Mouse (Mus musculus): Measurements from ENCODE around the gene Map3k11. TPM values are rescaled to one million over a fixed set of nuclear protein-coding genes. Genes with fewer than 3 reads are reported as not detected.

The Map3k11 gene
- polyA plus RNA-seq, 1 experiment from 2014 or later = 18.2 TPM

DNA sequence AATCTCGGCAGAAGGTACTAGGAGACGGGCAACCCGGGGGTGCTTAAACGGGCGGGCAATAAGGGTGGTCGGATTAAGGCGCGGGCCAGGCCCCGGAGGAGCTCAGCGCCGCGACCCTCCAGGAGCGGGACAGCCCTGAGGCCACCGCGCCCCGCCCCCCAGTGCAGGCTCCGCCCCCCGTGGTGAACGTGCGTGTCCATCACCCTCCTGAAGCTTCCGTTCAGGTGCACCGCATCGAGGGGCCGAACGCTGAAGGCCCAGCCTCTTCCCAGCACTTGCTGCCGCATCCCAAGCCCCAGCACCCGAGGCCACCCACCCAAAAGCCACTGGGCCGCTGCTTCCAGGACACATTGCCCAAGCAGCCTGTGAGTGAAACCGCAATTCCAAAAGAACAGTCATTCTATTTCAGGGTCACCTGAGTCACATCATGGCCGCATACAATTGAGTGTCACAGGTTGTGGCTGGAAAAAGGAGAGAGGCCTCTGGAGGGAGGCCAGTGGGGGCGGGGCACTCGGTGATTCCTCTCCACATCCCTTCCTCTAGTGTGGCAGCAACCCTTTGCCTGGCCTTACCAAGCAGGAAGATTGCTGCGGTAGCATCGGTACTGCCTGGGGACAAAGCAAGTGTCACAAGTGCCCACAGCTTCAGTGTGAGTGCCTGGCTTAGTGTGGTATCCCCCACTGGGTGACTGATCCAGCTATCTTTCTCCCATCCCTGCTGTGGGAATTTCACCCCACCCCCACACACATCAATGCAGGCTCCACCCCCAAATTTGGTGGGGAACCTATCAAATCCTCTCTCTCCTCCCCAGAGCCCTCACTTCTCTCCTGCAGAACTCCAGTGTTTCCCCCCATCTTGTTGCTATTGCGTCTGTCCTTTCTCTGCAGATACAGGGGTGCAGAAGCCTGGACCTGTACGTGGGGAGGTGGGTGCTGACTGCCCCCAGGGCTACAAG lies 57.5 kb downstream of the Map3k11 start:
- peak overlapping the region; percentile 33 for H3K4me3 ChIP-seq
- peak overlapping the region; percentile 66 for H3K4me2 ChIP-seq (replicated peaks)
- peaks cover 72% of the 10 kb centered on the region for H3K27me3 ChIP-seq
- peaks cover 54% of the 10 kb centered on the region for H3K4me1 ChIP-seq
- H3K9me3 ChIP-seq = no peaks in the 10 kb centered on the region
- H3K27ac ChIP-seq = no peak overlapping the region
- H3K36me3 ChIP-seq = peaks cover 39% of the 10 kb centered on the region
- WGBS = 6% methylated on average over 36 of the region's 36 CpGs
- H3K9ac ChIP-seq = peak overlapping the region; percentile 65
- no peak for ATAC-seq (ENCODE audit: low FRiP score, low read depth)

DNA sequence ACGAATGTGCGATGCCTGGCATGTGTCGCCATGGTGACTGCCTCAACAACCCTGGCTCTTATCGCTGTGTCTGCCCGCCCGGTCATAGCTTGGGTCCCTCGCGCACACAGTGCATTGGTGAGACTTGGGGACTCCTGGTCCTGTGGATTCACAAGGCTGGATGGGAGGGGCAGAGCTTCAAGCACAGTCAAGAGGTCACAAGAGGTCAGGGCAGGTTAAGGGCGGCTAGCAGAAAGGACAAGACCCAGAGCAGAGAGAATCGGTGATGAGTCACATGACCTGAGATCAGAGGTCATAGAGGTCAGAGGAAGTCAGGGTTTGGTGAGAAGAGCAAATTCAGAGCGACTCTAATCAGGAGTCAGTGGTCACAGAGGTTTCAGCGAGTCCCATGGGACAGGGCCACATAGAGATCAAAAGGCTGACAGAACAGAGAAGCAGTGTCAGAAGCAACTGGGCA lies 58.4 kb downstream of the Map3k11 start:
- Histone ChIP-seq H3K27ac (no peak overlapping the region), H3K36me3 (peaks cover 48% of the 10 kb centered on the region), H3K4me2 (replicated peaks) (no peak overlapping the region), H3K9me3 (no peaks in the 10 kb centered on the region), H3K9ac (no peak overlapping the region), H3K4me1 (peaks cover 58% of the 10 kb centered on the region), H3K27me3 (peaks cover 81% of the 10 kb centered on the region), H3K4me3 (no peak overlapping the region)
- ATAC-seq (ENCODE audit: low FRiP score, low read depth) = no peak
- 37% methylated on average over 12 of the region's 12 CpGs for WGBS

DNA sequence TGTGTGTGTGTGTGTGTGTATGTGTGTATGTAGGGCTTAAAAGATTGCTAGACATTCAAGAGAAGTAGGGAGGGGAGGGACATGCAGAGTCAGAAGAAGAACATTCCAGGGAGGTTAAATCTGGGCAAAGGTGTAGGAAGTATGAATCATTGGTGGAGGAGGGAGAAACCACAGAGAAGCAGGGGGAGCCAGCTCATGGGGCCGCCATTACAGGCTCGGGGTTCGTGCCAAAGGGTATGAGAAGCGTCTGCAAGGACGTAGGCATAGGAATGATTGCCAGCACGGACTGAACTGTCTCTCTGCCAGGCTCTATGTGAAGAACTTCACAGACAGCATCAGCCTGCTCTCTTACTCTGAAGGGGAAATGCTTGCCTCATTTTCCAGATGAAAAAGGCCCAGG lies 60.9 kb downstream of the Map3k11 start:
- Histone ChIP-seq H3K27me3 (peaks cover 96% of the 10 kb centered on the region), H3K4me3 (no peak overlapping the region), H3K9me3 (no peaks in the 10 kb centered on the region), H3K27ac (no peak overlapping the region), H3K4me1 (peaks cover 36% of the 10 kb centered on the region), H3K36me3 (peaks cover 68% of the 10 kb centered on the region), H3K9ac (no peak overlapping the region), H3K4me2 (replicated peaks) (no peak overlapping the region)
- ATAC-seq (ENCODE audit: low FRiP score, low read depth) = no peak
- WGBS = 84% methylated on average over 6 of the region's 6 CpGs

DNA sequence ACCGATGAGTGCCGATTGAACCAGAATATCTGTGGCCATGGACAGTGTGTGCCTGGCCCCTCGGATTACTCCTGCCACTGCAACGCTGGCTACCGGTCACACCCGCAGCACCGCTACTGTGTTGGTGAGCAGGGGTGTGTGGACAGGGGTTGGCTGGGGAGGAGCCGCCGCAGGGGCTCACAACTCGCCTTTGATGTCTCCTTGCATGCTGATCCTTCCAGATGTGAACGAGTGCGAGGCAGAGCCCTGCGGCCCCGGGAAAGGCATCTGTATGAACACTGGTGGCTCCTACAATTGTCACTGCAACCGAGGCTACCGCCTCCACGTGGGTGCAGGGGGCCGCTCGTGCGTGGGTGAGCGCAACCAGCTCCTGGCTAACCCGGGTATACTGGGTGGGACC lies 62.4 kb downstream of the Map3k11 start:
- Histone ChIP-seq H3K9me3 (no peaks in the 10 kb centered on the region), H3K27ac (no peak overlapping the region), H3K4me1 (peaks cover 21% of the 10 kb centered on the region), H3K36me3 (peaks cover 81% of the 10 kb centered on the region), H3K9ac (0 out of 2 replicates have a peak overlapping the region, but pooled peaks have one; percentile 53), H3K4me2 (replicated peaks) (peak overlapping the region; percentile 39), H3K27me3 (peaks cover 96% of the 10 kb centered on the region), H3K4me3 (no peak overlapping the region)
- no peak for ATAC-seq (ENCODE audit: low FRiP score, low read depth)
- 6% methylated on average over 22 of the region's 22 CpGs for WGBS

DNA sequence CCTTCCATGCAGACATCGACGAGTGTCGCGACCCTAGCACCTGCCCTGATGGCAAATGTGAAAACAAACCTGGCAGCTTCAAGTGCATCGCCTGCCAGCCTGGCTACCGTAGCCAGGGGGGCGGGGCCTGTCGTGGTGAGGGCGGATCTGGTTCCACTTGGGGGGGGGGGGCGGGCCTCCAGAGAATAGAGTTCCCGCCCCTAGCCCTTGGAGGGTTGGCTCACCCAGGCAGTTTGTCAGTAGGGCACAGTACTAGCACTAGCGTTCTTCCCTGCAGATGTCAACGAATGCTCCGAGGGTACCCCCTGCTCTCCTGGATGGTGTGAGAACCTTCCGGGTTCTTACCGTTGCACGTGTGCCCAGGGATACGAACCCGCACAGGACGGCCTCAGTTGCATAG lies 63.2 kb downstream of the Map3k11 start:
- peak overlapping the region; percentile 39 for H3K4me2 ChIP-seq (replicated peaks)
- H3K27me3 ChIP-seq = peaks cover 96% of the 10 kb centered on the region
- H3K9me3 ChIP-seq = no peaks in the 10 kb centered on the region

More for the DNA sequence above, 63.2 kb downstream of the Map3k11 start:
- Histone ChIP-seq H3K27ac (no peak overlapping the region), H3K36me3 (peaks cover 85% of the 10 kb centered on the region), H3K9ac (no peak overlapping the region), H3K4me3 (no peak overlapping the region), H3K4me1 (peaks cover 21% of the 10 kb centered on the region)
- WGBS = 8% methylated on average over 19 of the region's 20 CpGs
- ATAC-seq (ENCODE audit: low FRiP score, low read depth) = peak; percentile 12; the same call in 1 of the 2 replicates

Small RNAs within 50 kb of the gene (microRNA-seq; reads per million reads assigned to microRNA genes)
- not detected for gene Mir6987

Other genes starting within 250 kb of the Map3k11 start
- gene Fosl1, start 241.2 kb upstream of the Map3k11 start, polyA plus RNA-seq (2015; fragmentation: Nextera tagmentation; extraction: Ambion mirVana) = not detected in 2 replicates
- gene Ccdc85b, start 230.8 kb upstream of the Map3k11 start, polyA plus RNA-seq (2015; fragmentation: Nextera tagmentation; extraction: Ambion mirVana) = 6.2 and 7.0 TPM in 2 replicates
- gene Fibp, start 228.1 kb upstream of the Map3k11 start, polyA plus RNA-seq (2015; fragmentation: Nextera tagmentation; extraction: Ambion mirVana) = 129 and 131 TPM in 2 replicates
- gene Ctsw, start 220.2 kb upstream of the Map3k11 start, polyA plus RNA-seq (2015; fragmentation: Nextera tagmentation; extraction: Ambion mirVana) = 1.7 and 2.3 TPM in 2 replicates
- gene Efemp2, start 214.8 kb upstream of the Map3k11 start, polyA plus RNA-seq (2015; fragmentation: Nextera tagmentation; extraction: Ambion mirVana) = 209 and 216 TPM in 2 replicates
- gene Mus81, start 200.3 kb upstream of the Map3k11 start, polyA plus RNA-seq (2015; fragmentation: Nextera tagmentation; extraction: Ambion mirVana) = 40.5 and 42.8 TPM in 2 replicates
- gene Cfl1, start 198.3 kb upstream of the Map3k11 start, polyA plus RNA-seq (2015; fragmentation: Nextera tagmentation; extraction: Ambion mirVana) = 2,537 and 2,628 TPM in 2 replicates
- gene 1700020D05Rik, start 185.0 kb upstream of the Map3k11 start, polyA plus RNA-seq (2015; fragmentation: Nextera tagmentation; extraction: Ambion mirVana) = not detected in 2 replicates
- 12.1 and 13.4 TPM in 2 replicates for gene Snx32, start 178.2 kb upstream of the Map3k11 start, polyA plus RNA-seq (2015; fragmentation: Nextera tagmentation; extraction: Ambion mirVana)
- gene Ovol1, start 128.1 kb upstream of the Map3k11 start, polyA plus RNA-seq (2015; fragmentation: Nextera tagmentation; extraction: Ambion mirVana) = 1.7 and 3.0 TPM in 2 replicates
- 2.3 and 2.7 TPM in 2 replicates for gene Ap5b1, start 120.7 kb upstream of the Map3k11 start, polyA plus RNA-seq (2015; fragmentation: Nextera tagmentation; extraction: Ambion mirVana)
- 143 and 144 TPM in 2 replicates for gene Rnaseh2c, start 86.9 kb upstream of the Map3k11 start, polyA plus RNA-seq (2015; fragmentation: Nextera tagmentation; extraction: Ambion mirVana)
- gene Kat5, start 78.5 kb upstream of the Map3k11 start, polyA plus RNA-seq (2015; fragmentation: Nextera tagmentation; extraction: Ambion mirVana) = 61.5 and 62.7 TPM in 2 replicates
- 47.6 and 48.5 TPM in 2 replicates for gene Rela, start 51.3 kb upstream of the Map3k11 start, polyA plus RNA-seq (2015; fragmentation: Nextera tagmentation; extraction: Ambion mirVana)
- gene Sipa1, start 25.0 kb upstream of the Map3k11 start, polyA plus RNA-seq (2015; fragmentation: Nextera tagmentation; extraction: Ambion mirVana) = 25.2 and 27.8 TPM in 2 replicates
- gene Pcnx3, start 166 bp downstream of the Map3k11 start, polyA plus RNA-seq (2015; fragmentation: Nextera tagmentation; extraction: Ambion mirVana) = 25.4 and 28.7 TPM in 2 replicates
- 0.51 and 0.75 TPM in 2 replicates for gene Kcnk7, start 15.6 kb downstream of the Map3k11 start, polyA plus RNA-seq (2015; fragmentation: Nextera tagmentation; extraction: Ambion mirVana)
- 20.4 and 21.2 TPM in 2 replicates for gene Ehbp1l1, start 37.6 kb downstream of the Map3k11 start, polyA plus RNA-seq (2015; fragmentation: Nextera tagmentation; extraction: Ambion mirVana)
- gene Fam89b, start 40.9 kb downstream of the Map3k11 start, polyA plus RNA-seq (2015; fragmentation: Nextera tagmentation; extraction: Ambion mirVana) = 128 and 141 TPM in 2 replicates
- 41.1 and 48.9 TPM in 2 replicates for gene Ltbp3, start 52.2 kb downstream of the Map3k11 start, polyA plus RNA-seq (2015; fragmentation: Nextera tagmentation; extraction: Ambion mirVana)
- gene Scyl1, start 82.7 kb downstream of the Map3k11 start, polyA plus RNA-seq (2015; fragmentation: Nextera tagmentation; extraction: Ambion mirVana) = 76.9 and 82.7 TPM in 2 replicates
- 30.1 and 32.2 TPM in 2 replicates for gene Frmd8, start 186.5 kb downstream of the Map3k11 start, polyA plus RNA-seq (2015; fragmentation: Nextera tagmentation; extraction: Ambion mirVana)
- gene Slc25a45, start 189.1 kb downstream of the Map3k11 start, polyA plus RNA-seq (2015; fragmentation: Nextera tagmentation; extraction: Ambion mirVana) = 2.3 and 2.4 TPM in 2 replicates
- gene Tigd3, start 205.4 kb downstream of the Map3k11 start, polyA plus RNA-seq (2015; fragmentation: Nextera tagmentation; extraction: Ambion mirVana) = 4.7 and 5.5 TPM in 2 replicates
- 174 and 185 TPM in 2 replicates for gene Dpf2, start 224.3 kb downstream of the Map3k11 start, polyA plus RNA-seq (2015; fragmentation: Nextera tagmentation; extraction: Ambion mirVana)
- 4.7 and 5.3 TPM in 2 replicates for gene Cdc42ep2, start 236.1 kb downstream of the Map3k11 start, polyA plus RNA-seq (2015; fragmentation: Nextera tagmentation; extraction: Ambion mirVana)

All from limb, embryonic 13.5 days (tissue).